Mouse (Mus musculus): Measurements from ENCODE around the gene Ifnar1. TPM values are rescaled to one million over a fixed set of nuclear protein-coding genes. Genes with fewer than 3 reads are reported as not detected.

Gene Ifnar1
- polyA plus RNA-seq, 1 experiment from 2014 or later = 32.7 TPM

GRCm38 (mm10) chr16:91506396-91506795 lies 21.4 kb downstream of the Ifnar1 start:
- no peak for ATAC-seq (replicated peaks; ENCODE audit: insufficient number of reproducible peaks, insufficient read depth, low FRiP score, low read depth)
- Histone ChIP-seq H3K4me3 (no peak overlapping the region), H3K4me2 (no peak overlapping the region), H3K36me3 (peaks cover 56% of the 10 kb centered on the region), H3K27ac (no peak overlapping the region), H3K4me1 (replicated peaks) (peaks cover 4% of the 10 kb centered on the region; the same call in 1 of the 2 replicates), H3K9me3 (replicated peaks) (no peaks in the 10 kb centered on the region), H3K9ac (no peak overlapping the region), H3K27me3 (no peaks in the 10 kb centered on the region)
- 92% methylated on average over 12 of the region's 12 CpGs for WGBS

- Histone ChIP-seq H3K36me3 (peaks cover 5% of the 10 kb centered on the region; the same call in 1 of the 2 replicates), H3K9ac (no peak overlapping the region), H3K27me3 (no peaks in the 10 kb centered on the region), H3K27ac (no peak overlapping the region), H3K4me1 (replicated peaks) (no peaks in the 10 kb centered on the region), H3K9me3 (replicated peaks) (no peaks in the 10 kb centered on the region), H3K4me3 (no peak overlapping the region), H3K4me2 (no peak overlapping the region)
- no peak for ATAC-seq (replicated peaks; ENCODE audit: insufficient number of reproducible peaks, insufficient read depth, low FRiP score, low read depth)
- WGBS = 37% methylated on average over 7 of the region's 7 CpGs
Measured at GRCm38 (mm10) chr16:91512161-91512787, 27.2 kb downstream of the Ifnar1 start.

- Histone ChIP-seq H3K4me3 (no peak overlapping the region), H3K36me3 (peaks cover 5% of the 10 kb centered on the region; the same call in 1 of the 2 replicates), H3K9ac (no peak overlapping the region), H3K9me3 (replicated peaks) (no peaks in the 10 kb centered on the region), H3K4me1 (replicated peaks) (no peaks in the 10 kb centered on the region), H3K4me2 (no peak overlapping the region), H3K27ac (no peak overlapping the region), H3K27me3 (no peaks in the 10 kb centered on the region)
- ATAC-seq (replicated peaks; ENCODE audit: insufficient number of reproducible peaks, insufficient read depth, low FRiP score, low read depth) = no peak
- 81% methylated on average over 6 of the region's 6 CpGs for WGBS
Measured at GRCm38 (mm10) chr16:91513099-91513498, 28.1 kb downstream of the Ifnar1 start.

GRCm38 (mm10) chr16:91517020-91517419 lies 32.0 kb downstream of the Ifnar1 start:
- no peaks in the 10 kb centered on the region for H3K4me1 ChIP-seq (replicated peaks)
- no peak overlapping the region for H3K27ac ChIP-seq
- no peak overlapping the region for H3K4me2 ChIP-seq
- no peaks in the 10 kb centered on the region for H3K36me3 ChIP-seq
- ATAC-seq (replicated peaks; ENCODE audit: insufficient number of reproducible peaks, insufficient read depth, low FRiP score, low read depth) = no peak
- WGBS = 46% methylated on average over 7 of the region's 7 CpGs
- H3K4me3 ChIP-seq = no peak overlapping the region
- H3K9ac ChIP-seq = no peak overlapping the region
- H3K27me3 ChIP-seq = no peaks in the 10 kb centered on the region
- no peaks in the 10 kb centered on the region for H3K9me3 ChIP-seq (replicated peaks)

- no peaks in the 10 kb centered on the region for H3K27me3 ChIP-seq
- no peaks in the 10 kb centered on the region; the same call in 1 of the 2 replicates for H3K4me1 ChIP-seq (replicated peaks)
- H3K9me3 ChIP-seq (replicated peaks) = no peaks in the 10 kb centered on the region
- H3K4me2 ChIP-seq = no peak overlapping the region
- H3K9ac ChIP-seq = no peak overlapping the region
- no peaks in the 10 kb centered on the region for H3K36me3 ChIP-seq
- no peak overlapping the region for H3K4me3 ChIP-seq
- no peak for ATAC-seq (replicated peaks; ENCODE audit: insufficient number of reproducible peaks, insufficient read depth, low FRiP score, low read depth)
- 78% methylated on average over 5 of the region's 5 CpGs for WGBS
- H3K27ac ChIP-seq = no peak overlapping the region
Measured at GRCm38 (mm10) chr16:91522040-91522439, 37.0 kb downstream of the Ifnar1 start.

GRCm38 (mm10) chr16:91522479-91523309 lies 37.7 kb downstream of the Ifnar1 start:
- Histone ChIP-seq H3K4me2 (no peak overlapping the region), H3K9me3 (replicated peaks) (no peaks in the 10 kb centered on the region), H3K36me3 (no peaks in the 10 kb centered on the region), H3K4me3 (no peak overlapping the region), H3K4me1 (replicated peaks) (peaks cover 6% of the 10 kb centered on the region), H3K27ac (no peak overlapping the region), H3K27me3 (no peaks in the 10 kb centered on the region), H3K9ac (no peak overlapping the region)
- 69% methylated on average over 18 of the region's 18 CpGs for WGBS
- ATAC-seq (replicated peaks; ENCODE audit: insufficient number of reproducible peaks, insufficient read depth, low FRiP score, low read depth) = no peak

- Histone ChIP-seq H3K36me3 (no peaks in the 10 kb centered on the region), H3K4me3 (no peak overlapping the region), H3K4me1 (replicated peaks) (peaks cover 17% of the 10 kb centered on the region), H3K9me3 (replicated peaks) (no peaks in the 10 kb centered on the region), H3K4me2 (no peak overlapping the region), H3K9ac (no peak overlapping the region), H3K27ac (no peak overlapping the region), H3K27me3 (no peaks in the 10 kb centered on the region)
- no peak for ATAC-seq (replicated peaks; ENCODE audit: insufficient number of reproducible peaks, insufficient read depth, low FRiP score, low read depth)
- WGBS = 71% methylated on average over 5 of the region's 5 CpGs
Measured at GRCm38 (mm10) chr16:91524206-91524605, 39.2 kb downstream of the Ifnar1 start.

- H3K36me3 ChIP-seq = no peaks in the 10 kb centered on the region
- no peaks in the 10 kb centered on the region for H3K27me3 ChIP-seq
- H3K4me2 ChIP-seq = no peak overlapping the region
- no peak overlapping the region for H3K9ac ChIP-seq
- no peak overlapping the region for H3K4me3 ChIP-seq
- no peak for ATAC-seq (replicated peaks; ENCODE audit: insufficient number of reproducible peaks, insufficient read depth, low FRiP score, low read depth)
- H3K9me3 ChIP-seq (replicated peaks) = no peaks in the 10 kb centered on the region
- 94% methylated on average over 6 of the region's 6 CpGs for WGBS
- H3K27ac ChIP-seq = no peak overlapping the region
- H3K4me1 ChIP-seq (replicated peaks) = peaks cover 22% of the 10 kb centered on the region
Measured at GRCm38 (mm10) chr16:91526274-91526673, 41.2 kb downstream of the Ifnar1 start.

GRCm38 (mm10) chr16:91527051-91527450 lies 42.0 kb downstream of the Ifnar1 start:
- no peaks in the 10 kb centered on the region for H3K9me3 ChIP-seq (replicated peaks)
- no peaks in the 10 kb centered on the region for H3K36me3 ChIP-seq
- no peak overlapping the region for H3K4me2 ChIP-seq
- H3K4me1 ChIP-seq (replicated peaks) = peaks cover 29% of the 10 kb centered on the region
- H3K27ac ChIP-seq = no peak overlapping the region
- no peak for ATAC-seq (replicated peaks; ENCODE audit: insufficient number of reproducible peaks, insufficient read depth, low FRiP score, low read depth)
- no peak overlapping the region for H3K4me3 ChIP-seq
- no peaks in the 10 kb centered on the region for H3K27me3 ChIP-seq
- 63% methylated on average over 10 of the region's 10 CpGs for WGBS
- no peak overlapping the region for H3K9ac ChIP-seq

GRCm38 (mm10) chr16:91527500-91527899 lies 42.5 kb downstream of the Ifnar1 start:
- Histone ChIP-seq H3K4me1 (replicated peaks) (peaks cover 34% of the 10 kb centered on the region), H3K36me3 (no peaks in the 10 kb centered on the region), H3K9ac (no peak overlapping the region), H3K4me3 (no peak overlapping the region), H3K4me2 (no peak overlapping the region), H3K9me3 (replicated peaks) (no peaks in the 10 kb centered on the region), H3K27me3 (no peaks in the 10 kb centered on the region), H3K27ac (no peak overlapping the region)
- WGBS = 44% methylated on average over 5 of the region's 5 CpGs
- 0 out of 2 replicates have a peak, but pooled peaks have one; percentile 26 for ATAC-seq (replicated peaks; ENCODE audit: insufficient number of reproducible peaks, insufficient read depth, low FRiP score, low read depth)

- ATAC-seq (replicated peaks; ENCODE audit: insufficient number of reproducible peaks, insufficient read depth, low FRiP score, low read depth) = no peak
- WGBS = 66% methylated on average over 9 of the region's 9 CpGs
- Histone ChIP-seq H3K9me3 (replicated peaks) (no peaks in the 10 kb centered on the region), H3K36me3 (no peaks in the 10 kb centered on the region), H3K4me2 (no peak overlapping the region), H3K27me3 (no peaks in the 10 kb centered on the region), H3K4me1 (replicated peaks) (peaks cover 44% of the 10 kb centered on the region), H3K9ac (no peak overlapping the region), H3K4me3 (no peak overlapping the region), H3K27ac (no peak overlapping the region)
Measured at GRCm38 (mm10) chr16:91528578-91528977, 43.5 kb downstream of the Ifnar1 start.
